Comparison of ENCODE assay signal across 8 mouse cellular contexts in the genomic region with DNA sequence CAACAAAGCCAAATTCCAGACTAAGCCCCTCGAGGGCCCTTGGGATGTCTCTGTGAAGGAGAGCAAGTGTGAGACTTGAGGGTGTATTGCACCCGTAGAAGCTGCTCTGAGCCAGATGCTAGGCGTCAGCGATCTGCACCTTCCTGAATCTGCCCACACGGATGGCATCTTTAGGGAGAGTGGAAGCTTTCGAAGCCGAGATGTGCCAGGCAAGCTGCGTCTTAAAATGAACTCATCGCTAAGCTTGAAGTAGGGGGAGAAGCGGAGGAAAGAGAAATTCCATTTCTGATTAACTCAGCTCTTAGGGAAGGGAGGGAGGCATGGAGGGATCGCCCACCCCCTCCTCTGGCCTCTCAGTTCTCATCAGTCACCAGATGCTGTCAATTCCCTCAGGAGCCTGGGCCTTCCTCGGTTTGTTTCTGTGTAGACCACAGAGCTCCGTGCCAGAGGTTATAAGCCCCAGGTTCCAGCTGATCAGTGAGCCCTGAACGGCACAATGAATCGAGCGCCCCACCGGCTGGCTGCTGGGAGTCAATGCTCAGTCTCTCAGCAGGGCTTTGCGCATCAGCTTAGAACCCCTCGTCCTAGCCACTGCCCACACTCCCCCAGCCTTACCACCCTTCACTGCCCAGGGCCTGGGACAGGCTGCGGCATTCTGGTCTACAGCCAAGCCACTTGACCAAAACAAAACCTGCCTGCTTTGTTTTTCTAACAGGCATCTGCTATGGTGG.
A peak's percentile ranks its signal among the peaks of the same experiment; 100 is the strongest.
DNase-seq lines count a peak whose midpoint lies in the region; ATAC-seq and TF ChIP-seq lines count a peak whose summit lies in the region.

No protein-coding gene starts in this region.

- no peak overlapping the region for H3K27ac ChIP-seq in liver, embryonic 11.5 days (ENCODE audit: low read depth, low read length)
- H3K27ac ChIP-seq in liver, embryonic 12.5 days: no peak overlapping the region
- no peak overlapping the region for H3K27ac ChIP-seq in forebrain, embryonic 11.5 days (ENCODE audit: low read depth, low read length)
- peak overlapping the region; percentile 11; the same call in 1 of the 2 replicates for H3K27ac ChIP-seq in hindbrain, embryonic 11.5 days (ENCODE audit: low read depth, low read length)
- peak overlapping the region; percentile 67 for H3K27ac ChIP-seq in midbrain, embryonic 12.5 days (replicated peaks)
- H3K27ac ChIP-seq in stomach, postnatal 0 days (replicated peaks): no peak overlapping the region; the same call in 1 of the 2 replicates

- intact Hi-C loops in gastrocnemius, postnatal 36 days (cut with DNase I): no loop called here

- no peaks in the 10 kb centered on the region for H3K36me3 ChIP-seq in liver, embryonic 11.5 days (ENCODE audit: control insufficient read depth, insufficient read depth, low read length)
- no peaks in the 10 kb centered on the region for H3K36me3 ChIP-seq in liver, embryonic 12.5 days
- H3K36me3 ChIP-seq in forebrain, embryonic 11.5 days (ENCODE audit: control insufficient read depth, insufficient read depth, low read length): no peaks in the 10 kb centered on the region
- no peaks in the 10 kb centered on the region for H3K36me3 ChIP-seq in hindbrain, embryonic 11.5 days (ENCODE audit: control insufficient read depth, insufficient read depth, low read length)
- no peaks in the 10 kb centered on the region for H3K36me3 ChIP-seq in midbrain, embryonic 12.5 days
- no peaks in the 10 kb centered on the region for H3K36me3 ChIP-seq in stomach, postnatal 0 days (ENCODE audit: control insufficient read depth, insufficient read depth, low read length)

- peaks cover 21% of the 10 kb centered on the region for H3K27me3 ChIP-seq in liver, embryonic 11.5 days (replicated peaks; ENCODE audit: control insufficient read depth, insufficient read depth, low read length)
- H3K27me3 ChIP-seq in liver, embryonic 12.5 days (replicated peaks): peaks cover 44% of the 10 kb centered on the region
- H3K27me3 ChIP-seq in forebrain, embryonic 11.5 days (ENCODE audit: control insufficient read depth, insufficient read depth, low read length): no peaks in the 10 kb centered on the region
- H3K27me3 ChIP-seq in hindbrain, embryonic 11.5 days (ENCODE audit: control insufficient read depth, insufficient read depth, low read length): no peaks in the 10 kb centered on the region
- H3K27me3 ChIP-seq in midbrain, embryonic 12.5 days: peaks cover 14% of the 10 kb centered on the region
- H3K27me3 ChIP-seq in stomach, postnatal 0 days (ENCODE audit: control insufficient read depth, insufficient read depth, low read length): no peaks in the 10 kb centered on the region

- TF ChIP-seq CTCF in stomach, postnatal 0 days (IDR thresholded peaks at IDR 0.05; ENCODE audit: low read depth): peak; percentile 46; the same call in 1 of the 2 replicates

- no peak overlapping the region for H3K9ac ChIP-seq in liver, embryonic 11.5 days (ENCODE audit: low read depth, low read length)
- H3K9ac ChIP-seq in liver, embryonic 12.5 days: no peak overlapping the region
- H3K9ac ChIP-seq in forebrain, embryonic 11.5 days (ENCODE audit: low read length): peak overlapping the region; percentile 6; the same call in 1 of the 2 replicates
- H3K9ac ChIP-seq in hindbrain, embryonic 11.5 days (ENCODE audit: low read depth, low read length): no peak overlapping the region
- H3K9ac ChIP-seq in midbrain, embryonic 12.5 days (replicated peaks): no peak overlapping the region; the same call in 1 of the 2 replicates
- H3K9ac ChIP-seq in stomach, postnatal 0 days (ENCODE audit: low read length): 0 out of 2 replicates have a peak overlapping the region, but pooled peaks have one; percentile 38

- ATAC-seq in liver, embryonic 11.5 days (replicated peaks; ENCODE audit: low FRiP score): no peak
- ATAC-seq in liver, embryonic 12.5 days: no peak
- no peak for ATAC-seq in forebrain, embryonic 11.5 days (replicated peaks; ENCODE audit: low FRiP score)
- ATAC-seq in hindbrain, embryonic 11.5 days (ENCODE audit: low FRiP score): peak; percentile 65
- ATAC-seq in midbrain, embryonic 12.5 days (ENCODE audit: low FRiP score, low read depth): 0 out of 2 replicates have a peak, but pooled peaks have one; percentile 58
- peak; percentile 43; the same call in 1 of the 2 replicates for ATAC-seq in stomach, postnatal 0 days (ENCODE audit: low FRiP score, low TSS enrichment)

- no peak for TF ChIP-seq EP300 in stomach, postnatal 0 days (optimal IDR thresholded peaks at IDR 0.05)

- H3K4me2 ChIP-seq in liver, embryonic 11.5 days: peak overlapping the region; percentile 0; the same call in 1 of the 2 replicates
- H3K4me2 ChIP-seq in liver, embryonic 12.5 days: no peak overlapping the region
- no peak overlapping the region for H3K4me2 ChIP-seq in forebrain, embryonic 11.5 days (ENCODE audit: low read depth, low read length, severe bottlenecking)
- H3K4me2 ChIP-seq in hindbrain, embryonic 11.5 days (replicated peaks; ENCODE audit: low read depth, low read length): peak overlapping the region; percentile 18
- H3K4me2 ChIP-seq in midbrain, embryonic 12.5 days (replicated peaks): peak overlapping the region; percentile 37
- peak overlapping the region; percentile 15 for H3K4me2 ChIP-seq in stomach, postnatal 0 days (replicated peaks; ENCODE audit: low read depth)

- DNase-seq in liver, embryonic 11.5 days (ENCODE audit: low spot score): no peak
- DNase-seq in forebrain, embryonic 11.5 days (ENCODE audit: low spot score): peak; percentile 57
- DNase-seq in hindbrain, embryonic 11.5 days (ENCODE audit: low spot score): peak; percentile 74
- peak; percentile 47 to 52 for DNase-seq in layer of hippocampus, postnatal 10 days (ENCODE audit: low spot score in 2 of 2)
- DNase-seq in stomach, postnatal 0 days (ENCODE audit: low spot score): peak; percentile 43
- no peak for DNase-seq in gastrocnemius, postnatal 36 days

- peaks cover 5% of the 10 kb centered on the region for H3K4me1 ChIP-seq in liver, embryonic 11.5 days (replicated peaks; ENCODE audit: control insufficient read depth, insufficient read depth, low read length)
- 0 out of 2 replicates have a peak, but pooled peaks cover 4% of the 10 kb centered on the region for H3K4me1 ChIP-seq in liver, embryonic 12.5 days
- H3K4me1 ChIP-seq in forebrain, embryonic 11.5 days (replicated peaks; ENCODE audit: control insufficient read depth, insufficient read depth, low read length): peaks cover 11% of the 10 kb centered on the region; the same call in 1 of the 2 replicates
- H3K4me1 ChIP-seq in hindbrain, embryonic 11.5 days (replicated peaks; ENCODE audit: control insufficient read depth, insufficient read depth, low read length): peaks cover 8% of the 10 kb centered on the region; the same call in 1 of the 2 replicates
- peaks cover 20% of the 10 kb centered on the region for H3K4me1 ChIP-seq in midbrain, embryonic 12.5 days
- H3K4me1 ChIP-seq in stomach, postnatal 0 days (replicated peaks; ENCODE audit: control insufficient read depth, insufficient read depth): 0 out of 2 replicates have a peak, but pooled peaks cover 6% of the 10 kb centered on the region

- 43% methylated on average over 20 of the region's 20 CpGs for WGBS in liver, embryonic 11.5 days
- WGBS in liver, embryonic 12.5 days (ENCODE audit: insufficient replicate concordance): 42% methylated on average over 20 of the region's 20 CpGs
- 21% methylated on average over 20 of the region's 20 CpGs for WGBS in forebrain, embryonic 11.5 days
- 13% methylated on average over 20 of the region's 20 CpGs for WGBS in hindbrain, embryonic 11.5 days
- 18% methylated on average over 20 of the region's 20 CpGs for WGBS in midbrain, embryonic 12.5 days
- 17% methylated on average over 20 of the region's 20 CpGs for WGBS in stomach, postnatal 0 days

- no peaks in the 10 kb centered on the region for H3K9me3 ChIP-seq in liver, embryonic 11.5 days (ENCODE audit: control insufficient read depth, low read length)
- no peaks in the 10 kb centered on the region for H3K9me3 ChIP-seq in liver, embryonic 12.5 days (replicated peaks)
- H3K9me3 ChIP-seq in forebrain, embryonic 11.5 days (ENCODE audit: control insufficient read depth, low read length): no peaks in the 10 kb centered on the region
- H3K9me3 ChIP-seq in hindbrain, embryonic 11.5 days (ENCODE audit: control insufficient read depth, low read length): no peaks in the 10 kb centered on the region
- H3K9me3 ChIP-seq in midbrain, embryonic 12.5 days: no peaks in the 10 kb centered on the region
- H3K9me3 ChIP-seq in stomach, postnatal 0 days (ENCODE audit: control insufficient read depth, low read length): no peaks in the 10 kb centered on the region

- no peak overlapping the region for H3K4me3 ChIP-seq in liver, embryonic 11.5 days (ENCODE audit: low read depth, low read length)
- no peak overlapping the region for H3K4me3 ChIP-seq in liver, embryonic 12.5 days
- no peak overlapping the region for H3K4me3 ChIP-seq in forebrain, embryonic 11.5 days (ENCODE audit: low read depth, low read length)
- no peak overlapping the region for H3K4me3 ChIP-seq in hindbrain, embryonic 11.5 days (ENCODE audit: low read depth, low read length)
- peak overlapping the region; percentile 6; the same call in 1 of the 2 replicates for H3K4me3 ChIP-seq in midbrain, embryonic 12.5 days
- peak overlapping the region; percentile 2; the same call in 1 of the 2 replicates for H3K4me3 ChIP-seq in stomach, postnatal 0 days (ENCODE audit: low read depth, low read length)

Comparison
In these comparisons a context has a peak if more than half of its experiments do, and no peak if none do; other contexts are left out.
1. H3K4me2 ChIP-seq: peak in liver, embryonic 11.5 days (single experiment), hindbrain, embryonic 11.5 days (single experiment), midbrain, embryonic 12.5 days (single experiment) and stomach, postnatal 0 days (single experiment); none in liver, embryonic 12.5 days (single experiment) and forebrain, embryonic 11.5 days (single experiment).
2. ATAC-seq: peak in hindbrain, embryonic 11.5 days (single experiment), midbrain, embryonic 12.5 days (single experiment) and stomach, postnatal 0 days (single experiment); none in liver, embryonic 11.5 days (single experiment), liver, embryonic 12.5 days (single experiment) and forebrain, embryonic 11.5 days (single experiment).
3. DNase-seq: peak in forebrain, embryonic 11.5 days (single experiment), hindbrain, embryonic 11.5 days (single experiment), layer of hippocampus, postnatal 10 days (2 of 2) and stomach, postnatal 0 days (single experiment); none in liver, embryonic 11.5 days (single experiment) and gastrocnemius, postnatal 36 days (0 of 2).
4. H3K27ac ChIP-seq: peak in hindbrain, embryonic 11.5 days (single experiment) and midbrain, embryonic 12.5 days (single experiment); none in liver, embryonic 11.5 days (single experiment), liver, embryonic 12.5 days (single experiment), forebrain, embryonic 11.5 days (single experiment) and stomach, postnatal 0 days (single experiment).
5. H3K4me3 ChIP-seq: peak in midbrain, embryonic 12.5 days (single experiment) and stomach, postnatal 0 days (single experiment); none in liver, embryonic 11.5 days (single experiment), liver, embryonic 12.5 days (single experiment), forebrain, embryonic 11.5 days (single experiment) and hindbrain, embryonic 11.5 days (single experiment).
6. H3K9ac ChIP-seq: peak in forebrain, embryonic 11.5 days (single experiment) and stomach, postnatal 0 days (single experiment); none in liver, embryonic 11.5 days (single experiment), liver, embryonic 12.5 days (single experiment), hindbrain, embryonic 11.5 days (single experiment) and midbrain, embryonic 12.5 days (single experiment).